Mouse (Mus musculus) kidney, adult 2 months (tissue): ENCODE data around the gene Fmnl1. TPM values are rescaled to one million over a fixed set of nuclear protein-coding genes. Genes with fewer than 3 reads are reported as not detected.

Source experiments
- DNase-seq: peaks from one replicate; pipeline ENCODE4 v3.0.0; 2021
- H3K27ac ChIP-seq: fragments of 200-500 bp; 2 replicates; pipeline ENCODE4 v1.5.1; 2012; ENCODE audit warnings: low read depth, low read length, control low read depth, inconsistent platforms; ENCODE audit not compliant: insufficient read depth
- H3K27me3 ChIP-seq: fragments of 200-500 bp; replicated peaks from 2 replicates; pipeline ENCODE4 v1.6.1; 2012; ENCODE audit warnings: mild to moderate bottlenecking, moderate library complexity, low read length, inconsistent platforms; ENCODE audit not compliant: control insufficient read depth, insufficient read depth
- H3K36me3 ChIP-seq: fragments of 200-500 bp; 2 replicates; pipeline ENCODE4 v1.6.1; 2012; ENCODE audit warnings: mild to moderate bottlenecking, moderate library complexity, low read length, inconsistent platforms; ENCODE audit not compliant: control insufficient read depth, insufficient read depth
- H3K4me1 ChIP-seq: fragments of 200-500 bp; 2 replicates; pipeline ENCODE4 v1.6.1; 2011; ENCODE audit warnings: low read length; ENCODE audit not compliant: control insufficient read depth, insufficient read depth
- H3K4me3 ChIP-seq: fragments of 200-500 bp; 2 replicates; pipeline ENCODE4 v1.5.1; 2011; ENCODE audit warnings: mild to moderate bottlenecking, low read depth, low read length, control low read depth; ENCODE audit not compliant: insufficient read depth
- CTCF ChIP-seq: fragments of 200-500 bp; conservative IDR thresholded peaks from 2 replicates; pipeline ENCODE4 v1.5.1; 2011; ENCODE audit warnings: low read depth, mild to moderate bottlenecking, control low read depth, low read length, moderate library complexity, mixed read lengths; ENCODE audit not compliant: insufficient read depth, insufficient read length
- POLR2A ChIP-seq: fragments of 200-500 bp; IDR thresholded peaks from one replicate; pipeline ENCODE4 v1.6.1; 2011; ENCODE audit warnings: low read depth, low read length, control low read depth
- WGBS: fragments of 180-500 bp; shearing (Covaris S2); methylation state at CpG from one replicate; pipeline ENCODE4 v1.1.7; 2018; 5-methylcytosine and 5-hydroxymethylcytosine counted together
- polyA plus RNA-seq: library from polyadenylated mRNA; depleted of rRNA; stranded (reverse); fragments of >200 nt; gene quantifications from 2 replicates; pipeline ENCODE4 v1.2.3, GENCODE M21; 2012

The Fmnl1 gene
- polyA plus RNA-seq, 1 experiment, result 35.5 TPM

DNA sequence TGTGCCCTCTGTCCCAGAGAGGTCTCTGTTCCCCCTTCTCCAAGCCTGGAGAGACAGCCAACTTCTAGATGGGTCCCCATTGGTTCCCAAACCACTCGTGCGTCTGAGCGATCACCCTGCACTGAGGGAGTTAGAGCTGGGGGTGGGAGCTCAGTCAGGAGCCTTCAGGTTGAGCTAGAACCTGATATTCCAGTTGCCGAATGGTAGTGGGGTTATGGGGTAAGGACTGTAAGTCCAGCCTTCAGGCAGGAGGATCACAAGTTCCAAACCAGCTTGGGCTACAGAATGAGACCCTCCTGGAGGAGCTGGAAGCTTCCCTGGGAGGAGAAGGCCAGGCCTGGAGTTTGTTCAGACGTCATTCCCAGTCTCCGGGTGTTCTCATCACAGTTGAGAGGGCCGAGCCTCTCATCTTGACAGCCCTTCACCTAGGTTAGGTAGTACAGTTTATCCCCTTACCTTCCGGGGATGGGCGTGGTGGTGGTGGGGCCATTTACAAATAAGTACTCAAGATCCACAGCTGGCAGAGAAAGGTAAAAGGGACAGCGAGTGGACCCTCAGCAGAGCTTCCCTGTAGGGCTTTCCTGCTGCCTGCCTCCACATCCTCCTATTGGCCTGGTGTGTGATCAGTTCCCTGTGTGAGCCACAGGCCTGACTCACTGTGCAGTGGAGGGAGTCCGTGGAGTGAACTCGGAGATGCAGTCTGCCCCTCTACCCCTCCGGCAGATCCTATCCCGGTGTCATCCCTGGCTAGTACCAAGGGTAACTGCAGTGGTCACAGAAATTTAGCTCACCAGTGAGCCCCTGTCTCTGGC, 30.8 kb upstream of the Fmnl1 start:
- Histone ChIP-seq H3K36me3 (no peaks in the 10 kb centered on the region), H3K4me1 (peaks cover 24% of the 10 kb centered on the region), H3K27ac (peak overlapping the region; percentile 94; the same call in 1 of the 2 replicates), H3K27me3 (no peaks in the 10 kb centered on the region), H3K4me3 (no peak overlapping the region)
- WGBS, result 85% methylated on average over 14 of the region's 14 CpGs
- no peak for TF ChIP-seq CTCF
- no peak for DNase-seq

DNA sequence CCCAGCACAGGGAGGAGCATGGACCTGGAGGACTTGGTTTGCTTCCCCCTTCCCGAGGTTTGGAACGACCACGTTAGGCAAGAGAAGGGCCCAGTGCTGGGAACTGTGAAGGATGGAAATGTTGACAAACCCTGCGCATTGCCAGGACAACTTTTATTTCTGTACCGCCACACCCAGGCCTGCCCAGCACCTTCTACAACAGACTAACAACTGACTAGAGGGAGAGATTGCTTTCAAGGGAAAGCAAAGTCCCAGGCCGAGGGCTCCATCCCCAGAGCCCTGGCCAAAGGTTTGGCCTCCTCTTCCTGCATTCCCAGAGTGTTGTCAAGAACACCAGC, 30.2 kb upstream of the Fmnl1 start:
- TF ChIP-seq POLR2A (no peak), CTCF (no peak)
- DNase-seq, result no peak
- 26% methylated on average over 6 of the region's 6 CpGs for WGBS

DNA sequence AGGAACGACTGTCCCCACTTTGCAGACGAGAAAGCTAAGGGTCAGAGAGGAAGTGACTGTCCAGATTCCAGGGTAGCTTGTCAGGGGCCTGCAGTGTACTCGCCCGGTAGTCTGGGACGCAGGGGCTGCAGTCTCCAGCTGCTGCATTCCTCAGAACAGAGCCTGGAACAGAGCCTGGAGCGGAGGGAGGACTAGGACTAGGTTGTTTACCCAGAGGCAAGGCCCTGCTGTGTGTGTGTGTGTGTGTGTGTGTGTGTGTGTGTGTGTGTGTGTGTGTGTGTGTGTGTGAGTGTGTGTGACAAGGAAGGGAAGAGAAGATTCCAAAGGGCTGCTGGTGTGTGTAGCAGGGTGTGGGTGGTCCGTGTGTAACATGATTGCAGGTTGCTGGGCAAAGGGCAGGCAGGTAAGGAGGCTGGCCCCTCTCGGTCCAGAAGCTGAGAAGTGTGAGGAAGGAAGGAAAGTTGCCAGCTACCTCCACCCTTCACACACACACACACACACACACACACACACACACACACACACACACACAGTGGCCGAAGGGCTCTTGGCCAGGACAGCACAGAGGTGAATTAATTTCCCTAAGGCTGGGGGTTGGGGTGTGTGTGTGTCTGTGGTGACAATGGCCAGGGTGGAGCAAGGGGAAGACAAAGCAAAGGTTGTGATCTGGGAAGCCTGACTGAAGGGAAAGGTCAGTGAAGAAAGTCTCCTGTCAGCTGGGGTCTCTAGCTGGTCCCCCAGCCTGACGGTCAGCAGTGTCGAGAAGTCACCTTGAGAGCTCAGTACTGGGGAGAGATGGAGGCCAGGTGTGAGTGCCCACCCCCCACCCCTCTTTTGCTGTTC, 29.6 kb upstream of the Fmnl1 start:
- DNase-seq, result peak; percentile 86
- 9% methylated on average over 10 of the region's 11 CpGs for WGBS
- no peak overlapping the region for H3K4me3 ChIP-seq

More for the DNA sequence above, 30.2 kb upstream of the Fmnl1 start:
- Histone ChIP-seq H3K27me3 (no peaks in the 10 kb centered on the region), H3K4me1 (peaks cover 24% of the 10 kb centered on the region), H3K27ac (peak overlapping the region; percentile 94), H3K4me3 (no peak overlapping the region), H3K36me3 (no peaks in the 10 kb centered on the region)

DNA sequence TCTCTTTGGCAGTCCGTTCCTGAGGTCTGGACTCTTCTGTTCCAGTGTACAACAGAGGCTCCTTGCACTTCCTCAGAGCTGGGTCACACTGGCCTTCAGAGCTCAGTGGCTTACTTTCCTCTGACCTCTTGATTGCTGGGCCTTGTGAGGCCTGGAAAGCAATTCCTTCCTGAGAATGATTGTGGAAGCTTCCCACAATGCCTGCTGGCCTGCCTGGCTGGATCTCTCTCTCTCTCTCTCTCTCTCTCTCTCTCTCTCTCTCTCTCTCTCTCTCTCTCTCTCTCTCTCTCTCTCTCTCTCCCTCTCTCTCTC, 29.0 kb upstream of the Fmnl1 start:
- peak; percentile 58 for DNase-seq
- 8% methylated on average over 1 of the region's 1 CpGs for WGBS
- H3K36me3 ChIP-seq, result no peaks in the 10 kb centered on the region
- peaks cover 24% of the 10 kb centered on the region for H3K4me1 ChIP-seq
- H3K27me3 ChIP-seq, result no peaks in the 10 kb centered on the region
- H3K4me3 ChIP-seq, result no peak overlapping the region
- H3K27ac ChIP-seq, result peak overlapping the region; percentile 94
- no peak for TF ChIP-seq POLR2A

More for the DNA sequence above, 29.6 kb upstream of the Fmnl1 start:
- Histone ChIP-seq H3K36me3 (no peaks in the 10 kb centered on the region), H3K27ac (peak overlapping the region; percentile 94), H3K27me3 (no peaks in the 10 kb centered on the region), H3K4me1 (peaks cover 24% of the 10 kb centered on the region)
- no peak for TF ChIP-seq POLR2A
- no peak for TF ChIP-seq CTCF

DNA sequence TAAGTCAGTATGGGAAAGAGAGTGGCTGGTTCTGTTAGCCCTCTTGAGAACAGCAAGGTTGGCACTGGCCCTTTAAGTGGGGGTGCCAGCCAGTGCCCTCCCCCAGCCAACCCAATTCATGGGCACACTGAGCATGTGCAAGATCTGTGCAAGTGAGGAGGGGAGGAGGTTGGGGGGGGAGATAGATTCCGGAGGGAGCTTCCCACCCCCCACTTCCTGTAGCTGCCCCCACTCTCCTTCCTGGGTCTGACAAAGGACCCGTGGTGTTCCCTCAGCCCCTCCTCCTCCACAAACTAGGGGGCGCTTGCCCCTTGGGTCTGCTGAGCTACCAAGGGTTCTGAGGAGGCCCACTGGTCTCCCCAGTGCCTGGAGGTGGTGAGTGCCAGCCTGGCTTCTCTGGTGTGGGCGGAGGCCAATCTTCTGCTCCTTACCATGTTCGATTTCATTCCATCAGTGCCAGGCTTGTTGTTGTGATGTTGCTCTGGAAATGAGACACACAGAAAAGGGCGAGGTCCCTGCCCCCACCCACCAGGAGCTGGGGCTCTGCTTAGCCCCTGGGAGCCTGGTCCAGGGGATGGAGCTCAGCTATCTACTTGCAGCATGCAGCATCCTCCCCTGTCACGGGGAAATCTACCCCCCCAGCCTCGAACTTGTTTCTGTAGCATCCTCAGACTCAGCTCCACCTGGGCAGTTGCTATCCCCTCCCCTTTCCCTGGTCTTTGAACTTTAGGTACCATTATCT, 28.3 kb upstream of the Fmnl1 start:
- 26% methylated on average over 8 of the region's 8 CpGs for WGBS
- Histone ChIP-seq H3K4me3 (peak overlapping the region; percentile 39), H3K4me1 (peaks cover 28% of the 10 kb centered on the region), H3K27ac (peak overlapping the region; percentile 94), H3K36me3 (no peaks in the 10 kb centered on the region), H3K27me3 (no peaks in the 10 kb centered on the region)
- DNase-seq, result peak; percentile 82
- TF ChIP-seq CTCF (no peak), POLR2A (no peak)

DNA sequence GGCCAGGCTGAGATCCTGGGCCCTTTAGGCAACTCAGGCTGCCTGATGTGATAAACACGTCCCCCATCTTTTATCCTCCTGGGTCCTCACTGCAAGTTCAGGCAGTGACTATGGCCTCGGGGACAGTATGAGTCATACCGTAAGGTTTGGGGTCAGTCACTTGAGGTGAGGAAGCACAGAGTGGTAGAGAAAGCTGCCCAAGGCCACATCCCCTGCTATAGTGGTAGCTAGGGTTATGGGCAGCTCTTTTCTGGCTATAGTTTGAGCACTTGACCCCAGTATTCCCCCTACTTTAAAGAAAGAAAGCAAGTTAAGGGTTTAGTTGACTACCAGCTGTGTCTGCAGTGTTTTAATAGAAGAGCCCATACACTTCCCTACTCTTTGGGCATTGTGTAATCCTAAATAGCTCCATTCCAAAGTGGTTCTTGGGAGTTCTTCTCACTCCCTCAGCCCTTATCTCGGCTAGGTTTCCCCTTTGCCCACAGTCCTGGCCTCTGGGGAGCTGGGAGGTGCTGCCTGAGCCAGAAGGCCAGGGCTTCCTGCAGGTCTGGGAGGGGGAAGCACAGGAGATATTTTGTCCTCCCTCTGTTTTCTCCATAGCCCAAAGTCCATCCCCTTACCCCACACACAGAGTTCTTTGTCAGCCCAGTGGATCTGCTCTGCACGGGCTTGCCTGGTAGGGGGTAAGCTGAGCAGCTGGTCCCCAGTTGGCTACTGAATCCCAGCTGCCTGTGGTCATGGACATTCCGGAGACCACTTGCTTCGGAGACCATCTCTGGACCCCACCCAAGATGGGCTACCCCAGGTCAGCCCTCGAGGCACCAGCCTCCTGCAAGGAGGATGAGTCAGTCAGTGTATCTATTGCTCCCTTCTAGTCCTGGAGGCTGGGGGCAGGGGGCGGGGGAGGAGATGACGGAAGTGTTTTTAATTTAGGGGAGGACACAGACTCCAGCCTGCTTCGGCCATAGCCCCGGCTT, 26.3 kb upstream of the Fmnl1 start:
- DNase-seq, result peak; percentile 40
- Histone ChIP-seq H3K36me3 (no peaks in the 10 kb centered on the region), H3K4me1 (peaks cover 30% of the 10 kb centered on the region), H3K4me3 (no peak overlapping the region), H3K27me3 (no peaks in the 10 kb centered on the region), H3K27ac (no peak overlapping the region)
- TF ChIP-seq CTCF (no peak), POLR2A (no peak)
- WGBS, result 55% methylated on average over 12 of the region's 12 CpGs
